Mouse (Mus musculus) gastrocnemius, postnatal 4 days (tissue): ENCODE results near the gene Anapc15-ps. TPM values are rescaled to one million over a fixed set of nuclear protein-coding genes. Genes with fewer than 3 reads are reported as not detected.
"Not testable (repeated sequence)": the region's sequence is repeated elsewhere in the genome, so short reads cannot be mapped to it uniquely, and the experiment has no call there.

Experiments
- DNase-seq, 2 experiments: peaks; one replicate each; pipeline ENCODE4 v3.0.0; 2021 to 2022; ENCODE audit warnings: low spot score in 2 of 2, mixed read lengths in 2 of 2
- total RNA-seq, 2 experiments: library from RNA; stranded (reverse); gene quantifications; 2 replicates each; pipeline ENCODE4 v1.2.3; 2021

Anapc15-ps gene
- total RNA-seq, 2 experiments from 2014 or later = not detected

DNA sequence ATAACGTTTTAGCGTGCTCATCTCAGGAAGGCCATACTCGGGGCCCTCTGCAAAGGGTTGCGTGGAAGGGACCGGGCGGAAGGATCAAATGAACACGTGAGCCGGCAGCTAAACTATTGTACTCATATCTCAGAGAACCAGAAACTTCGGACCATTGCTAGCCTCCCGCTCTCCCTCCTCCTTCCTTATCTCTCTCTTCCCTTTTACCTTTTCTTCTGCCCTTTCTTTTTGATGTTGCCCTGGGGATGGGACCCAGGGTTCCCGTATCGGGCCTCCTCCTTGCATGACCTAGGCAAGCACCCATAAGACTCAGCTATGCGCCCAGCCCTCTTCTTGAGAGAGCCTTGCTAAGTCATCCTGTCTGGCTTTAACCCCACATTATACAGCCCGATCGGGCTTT lies 38.5 kb downstream of the Anapc15-ps start:
- no peak for DNase-seq

- DNase-seq = no peak
Measured at GRCm38 (mm10) chr10:95634261-95634660, 39.0 kb downstream of the Anapc15-ps start.

DNA sequence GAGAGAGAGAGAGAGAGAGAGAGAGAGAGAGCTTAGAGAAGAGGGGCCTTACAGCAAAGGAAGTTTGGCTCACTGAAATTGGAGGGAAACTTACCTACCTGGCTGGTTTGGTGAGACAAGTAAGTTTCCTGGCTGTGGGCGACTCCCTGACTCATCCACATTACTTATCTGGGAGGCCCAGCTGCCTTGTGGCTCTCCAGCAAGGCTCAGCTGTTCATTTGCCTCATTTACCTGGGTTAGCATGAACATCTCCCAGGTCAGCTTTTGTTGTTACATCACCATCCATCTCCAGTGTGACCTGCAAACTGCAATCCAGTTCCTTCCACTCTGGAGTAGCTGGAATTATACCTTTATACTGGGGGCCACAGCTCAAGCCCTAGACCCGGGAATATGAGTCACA lies 41.7 kb downstream of the Anapc15-ps start:
- no peak for DNase-seq

GRCm38 (mm10) chr10:95630726-95631345 lies 42.4 kb downstream of the Anapc15-ps start:
- DNase-seq = no peak

DNA sequence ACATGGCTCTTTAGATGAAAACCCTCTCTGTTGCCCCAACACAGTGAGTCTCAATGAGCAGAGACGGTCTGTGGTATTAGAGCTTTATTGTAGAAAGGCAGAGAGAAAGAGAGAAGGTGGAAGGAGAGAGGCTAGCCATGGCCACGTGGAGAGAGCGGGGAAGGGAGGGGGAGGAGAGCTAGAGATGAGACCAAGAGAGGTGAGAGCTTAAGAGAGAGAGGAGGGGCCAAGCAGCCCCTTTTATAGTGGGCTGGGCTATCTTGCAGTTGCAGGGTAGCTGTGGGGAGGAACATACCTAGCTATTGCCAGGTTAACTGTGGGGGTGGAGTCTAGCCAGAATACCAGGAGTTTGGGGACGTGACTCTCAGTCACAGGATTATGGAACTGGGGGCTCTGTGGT lies 43.1 kb downstream of the Anapc15-ps start:
- not testable (repeated sequence) for DNase-seq

DNA sequence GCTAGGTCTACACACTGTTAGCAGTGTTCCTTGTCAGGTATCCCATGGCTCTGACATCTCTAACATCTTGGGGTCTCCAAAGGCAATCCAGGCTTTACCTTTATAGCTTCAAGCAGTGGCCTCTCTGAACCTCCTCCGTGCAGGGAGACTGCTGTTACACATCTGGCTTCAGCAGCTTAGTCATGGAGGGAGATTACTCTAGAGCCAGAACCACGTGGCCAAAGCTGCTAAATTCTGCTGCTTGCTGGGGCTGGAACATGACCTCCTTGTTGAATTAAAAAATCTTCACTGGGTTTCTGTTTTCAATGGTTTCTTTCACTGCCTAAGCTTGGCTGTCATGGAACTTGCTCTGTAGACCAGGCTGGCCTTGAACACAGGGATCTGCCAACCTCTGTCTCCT lies 44.9 kb downstream of the Anapc15-ps start:
- DNase-seq = no peak

GRCm38 (mm10) chr10:95627381-95627780 lies 45.9 kb downstream of the Anapc15-ps start:
- DNase-seq = no peak

DNA sequence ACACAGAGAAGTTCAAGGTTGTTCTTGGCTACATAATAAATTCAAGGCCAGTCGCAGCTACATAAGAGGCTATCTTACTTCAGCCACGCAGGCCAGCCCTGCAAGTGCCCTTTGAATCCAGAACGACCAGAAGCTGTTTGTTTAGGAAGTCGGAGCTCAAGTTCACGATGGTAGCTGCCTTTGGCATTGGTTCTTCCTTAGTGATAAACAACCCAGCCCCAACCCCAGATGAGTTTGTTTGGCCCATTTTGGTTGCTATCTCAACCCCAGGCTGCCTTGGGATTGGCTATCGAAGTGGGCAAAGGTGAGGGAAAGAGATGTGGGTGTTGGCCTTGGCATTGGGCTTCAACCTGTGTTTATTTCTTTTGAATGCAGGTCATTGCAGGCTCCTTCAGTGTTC lies 48.0 kb downstream of the Anapc15-ps start:
- no peak for DNase-seq

GRCm38 (mm10) chr10:95624007-95624406 lies 49.2 kb downstream of the Anapc15-ps start:
- DNase-seq = no peak

DNA sequence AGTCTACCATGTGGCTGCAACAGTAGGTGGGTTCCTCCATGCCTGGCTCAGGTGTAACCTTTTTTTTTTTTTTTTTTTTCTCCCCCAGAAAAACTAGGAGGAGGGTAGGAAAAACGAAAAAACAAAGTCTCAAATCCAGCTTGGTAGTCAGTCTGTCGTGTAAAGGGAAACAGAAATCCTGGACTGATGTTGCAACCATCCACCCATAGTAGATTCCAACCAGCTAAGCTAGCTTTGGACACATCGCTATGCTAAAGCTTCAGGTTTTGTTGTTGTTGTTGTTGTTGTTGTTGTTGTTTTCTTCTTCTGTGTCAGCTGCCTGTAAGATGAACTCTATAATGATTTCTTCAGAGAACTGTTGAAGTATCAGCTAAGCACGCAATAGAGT lies 49.7 kb downstream of the Anapc15-ps start:
- DNase-seq = no peak

Other genes starting within 250 kb of the Anapc15-ps start
- 100 to 1,000 TPM; 155 to 161 TPM for gene Mrpl42, start 171.5 kb downstream of the Anapc15-ps start, total RNA-seq
- 100 to 1,000 TPM; 127 to 128 TPM for gene Ube2n, start 158.3 kb downstream of the Anapc15-ps start, total RNA-seq
- gene Nudt4, start 109.3 kb downstream of the Anapc15-ps start, total RNA-seq = 100 to 1,000 TPM; 213 to 216 TPM
- not detected for gene Gm33543, start 169.5 kb upstream of the Anapc15-ps start, total RNA-seq